8 mouse cellular contexts compared by ENCODE assay signal in the genomic region with DNA sequence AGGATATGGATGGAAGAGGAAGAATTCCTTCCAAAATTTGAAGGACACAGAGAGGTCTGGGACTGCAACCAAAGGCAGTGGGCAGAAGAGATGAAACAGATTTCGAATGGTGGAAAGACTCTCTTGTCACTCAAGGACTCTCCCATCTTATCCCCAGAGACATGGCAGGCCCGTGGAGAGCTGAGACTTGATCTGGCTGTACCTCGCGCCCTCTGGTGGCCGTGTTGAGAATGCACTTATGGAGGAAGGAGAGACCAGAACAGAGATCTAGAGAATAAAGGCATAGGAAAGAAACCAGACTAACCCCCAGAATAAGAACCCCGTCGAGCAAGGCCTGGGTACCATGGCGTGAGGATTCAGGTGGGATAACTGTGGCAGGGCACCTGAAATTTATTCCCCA.
DNase-seq lines count a peak whose midpoint lies in the region; ATAC-seq and TF ChIP-seq lines count a peak whose summit lies in the region.

No protein-coding gene starts in this region.

- TF ChIP-seq POLR2A in MEL (IDR thresholded peaks at IDR 0.05; ENCODE audit: control insufficient read depth in 1 of 2, insufficient read depth in 1 of 2, low read depth in 1 of 2, low read length in 2 of 2, poor library complexity in 1 of 2) = no peak

- H3K4me3 ChIP-seq in MEL (ENCODE audit: control insufficient read depth in 1 of 2, insufficient read depth in 1 of 2, low read depth in 2 of 2, low read length in 2 of 2) = no peak overlapping the region
- H3K4me3 ChIP-seq in lung, embryonic 14.5 days (ENCODE audit: low read depth, low read length) = no peak overlapping the region

- no peak for TF ChIP-seq EP300 in MEL (IDR thresholded peaks at IDR 0.05; ENCODE audit: low read depth in 1 of 2, low read length in 2 of 2)

- WGBS in lung, embryonic 14.5 days = 9% methylated on average over 8 of the region's 8 CpGs

- peak; percentile 68 for DNase-seq in MEL (ENCODE audit: low read depth, low spot score)
- peak; percentile 89 for DNase-seq in adrenal gland, postnatal 14 days
- DNase-seq in embryo, embryonic 11 days = peak; percentile 73
- peak; percentile 41 to 66 for DNase-seq in gastrocnemius, postnatal 4 days (ENCODE audit: low spot score in 2 of 2)
- peak; percentile 90 for DNase-seq in layer of hippocampus, adult 11-12 months (ENCODE audit: low spot score)
- peak; percentile 87 for DNase-seq in lung, embryonic 14.5 days
- DNase-seq in right cerebral cortex, adult 2 months (ENCODE audit: low spot score in 2 of 2) = peak; percentile 92 to 93

- no peaks in the 10 kb centered on the region for H3K9me3 ChIP-seq in MEL (replicated peaks; ENCODE audit: insufficient read depth, low read length)
- no peaks in the 10 kb centered on the region for H3K9me3 ChIP-seq in lung, embryonic 14.5 days (ENCODE audit: low read depth, low read length)

- TF ChIP-seq CTCF in MEL (IDR thresholded peaks at IDR 0.05 in 2 of 3, conservative IDR thresholded peaks at IDR 0.05 in 1 of 3; ENCODE audit: control insufficient read depth in 1 of 3, insufficient read depth in 1 of 3, low read depth in 2 of 3, low read length in 3 of 3, poor library complexity in 1 of 3, severe bottlenecking in 1 of 3) = peak; percentile 44 to 88 (median 71)
- TF ChIP-seq CTCF in lung, embryonic 14.5 days (IDR thresholded peaks at IDR 0.05; ENCODE audit: low read depth) = peak; percentile 90

- H3K4me1 ChIP-seq in MEL (ENCODE audit: control insufficient read depth in 1 of 2, insufficient read depth in 2 of 2, low read length in 2 of 2) = no peaks in the 10 kb centered on the region
- H3K4me1 ChIP-seq in lung, embryonic 14.5 days (ENCODE audit: insufficient read depth) = 0 out of 2 replicates have a peak, but pooled peaks cover under 1% of the 10 kb centered on the region

- H3K27ac ChIP-seq in MEL (ENCODE audit: control insufficient read depth, low read depth, low read length) = no peak overlapping the region
- no peak overlapping the region for H3K27ac ChIP-seq in lung, embryonic 14.5 days (ENCODE audit: low read depth)

- TF ChIP-seq RAD21 in MEL (IDR thresholded peaks at IDR 0.05; ENCODE audit: low read depth, low read length) = peak; percentile 60

- H3K36me3 ChIP-seq in MEL (ENCODE audit: control insufficient read depth in 1 of 2, insufficient read depth in 2 of 2, low read length in 2 of 2) = no peaks in the 10 kb centered on the region
- H3K36me3 ChIP-seq in lung, embryonic 14.5 days (ENCODE audit: insufficient read depth) = no peaks in the 10 kb centered on the region

- H3K27me3 ChIP-seq in MEL (ENCODE audit: control insufficient read depth in 1 of 2, insufficient read depth in 2 of 2, low read length in 2 of 2) = no peaks in the 10 kb centered on the region
- H3K27me3 ChIP-seq in lung, embryonic 14.5 days (ENCODE audit: insufficient read depth, low read length) = no peaks in the 10 kb centered on the region

- ATAC-seq in lung, embryonic 14.5 days (ENCODE audit: insufficient read depth) = peak; percentile 54; the same call in 1 of the 2 replicates
- ATAC-seq in erythroblast, adult 5-6 weeks (replicated peaks; ENCODE audit: low FRiP score, poor library complexity, severe bottlenecking) = no peak

- no peak overlapping the region for H3K4me2 ChIP-seq in lung, embryonic 14.5 days

- no peaks in the 10 kb centered on the region for H3K79me2 ChIP-seq in MEL (ENCODE audit: control insufficient read depth, insufficient read depth, low read length, poor library complexity)

- no peak overlapping the region for H3K9ac ChIP-seq in MEL (ENCODE audit: control insufficient read depth, low read depth, low read length, poor library complexity, severe bottlenecking)
- H3K9ac ChIP-seq in lung, embryonic 14.5 days = no peak overlapping the region

TF ChIP-seq in MEL, 35 proteins besides CTCF, POLR2A, EP300 and RAD21:
- TF ChIP-seq MAZ (IDR thresholded peaks at IDR 0.05; ENCODE audit: low read depth, low read length) (no peak), ZKSCAN1 (IDR thresholded peaks at IDR 0.05; ENCODE audit: low read depth, low read length) (no peak), ZC3H11A (IDR thresholded peaks at IDR 0.05; ENCODE audit: low read depth, low read length) (peak; percentile 51), SMC3 (IDR thresholded peaks at IDR 0.05; ENCODE audit: low read depth, low read length) (peak; percentile 91), MAX (IDR thresholded peaks at IDR 0.05; ENCODE audit: low read length) (no peak), E2F4 (IDR thresholded peaks at IDR 0.05; ENCODE audit: borderline replicate concordance, low read depth, low read length) (no peak), TCF12 (IDR thresholded peaks at IDR 0.05; ENCODE audit: low read depth, low read length) (no peak), GATA1 (IDR thresholded peaks at IDR 0.05; ENCODE audit: low read depth, low read length) (no peak), MYB (IDR thresholded peaks at IDR 0.05; ENCODE audit: low read depth, low read length) (no peak), GABPA (IDR thresholded peaks at IDR 0.05; ENCODE audit: low read depth, low read length) (no peak), USF1 (IDR thresholded peaks at IDR 0.05; ENCODE audit: low read depth, low read length) (no peak)
